Mouse (Mus musculus) adrenal gland, postnatal 14 days (tissue): ENCODE data around the gene Cog7. TPM values are rescaled to one million over a fixed set of nuclear protein-coding genes. Genes with fewer than 3 reads are reported as not detected.
A peak's percentile ranks its signal among the peaks of the same experiment; 100 is the strongest.

ENCODE experiments used
- DNase-seq: peaks from one replicate; pipeline ENCODE4 v3.0.0; 2021; ENCODE audit warnings: mixed read lengths
- total RNA-seq: library from RNA; stranded (reverse); gene quantifications from 2 replicates; pipeline ENCODE4 v1.2.3, GENCODE M21; 2021

The Cog7 gene
- total RNA-seq, 1 experiment from 2014 or later: 24.7 TPM

DNA sequence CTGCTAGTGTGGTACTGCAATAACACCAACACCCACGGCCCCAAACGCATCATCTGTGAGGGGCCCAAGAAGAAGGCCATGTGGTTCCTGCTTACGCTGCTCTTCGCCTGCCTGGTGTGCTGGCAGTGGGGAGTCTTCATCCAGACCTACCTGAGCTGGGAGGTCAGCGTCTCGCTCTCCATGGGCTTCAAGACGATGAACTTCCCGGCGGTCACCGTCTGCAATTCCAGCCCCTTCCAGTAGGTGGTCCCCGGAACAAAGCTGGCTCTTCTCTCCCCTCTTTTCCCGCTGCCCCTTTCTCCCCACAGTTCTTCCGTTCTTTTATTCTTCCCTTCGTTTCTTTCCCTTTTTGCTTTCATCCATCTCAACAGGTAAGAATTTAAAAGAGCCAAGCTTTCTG, 82.2 kb downstream of the Cog7 start:
- peak; percentile 36 for DNase-seq

DNA sequence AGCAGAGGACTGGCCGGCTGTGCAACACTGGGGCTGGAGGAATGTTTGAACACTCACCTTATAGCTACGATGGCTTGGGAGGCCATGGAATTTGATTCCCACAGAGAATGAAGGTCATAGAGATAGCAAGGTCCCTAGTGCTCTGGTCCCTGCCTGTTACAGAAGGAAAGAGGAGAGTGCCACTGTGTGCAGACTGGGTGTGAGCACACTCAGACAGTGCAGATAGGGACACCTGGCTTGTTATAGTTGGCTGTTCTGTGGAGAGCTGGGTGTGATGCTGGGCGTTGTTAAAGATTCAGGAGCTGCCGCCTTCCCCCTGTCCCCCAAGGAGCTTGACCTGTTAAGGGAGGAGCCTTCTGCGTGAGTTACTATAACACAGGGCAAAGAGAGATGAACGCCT, 84.8 kb downstream of the Cog7 start:
- no peak for DNase-seq

DNA sequence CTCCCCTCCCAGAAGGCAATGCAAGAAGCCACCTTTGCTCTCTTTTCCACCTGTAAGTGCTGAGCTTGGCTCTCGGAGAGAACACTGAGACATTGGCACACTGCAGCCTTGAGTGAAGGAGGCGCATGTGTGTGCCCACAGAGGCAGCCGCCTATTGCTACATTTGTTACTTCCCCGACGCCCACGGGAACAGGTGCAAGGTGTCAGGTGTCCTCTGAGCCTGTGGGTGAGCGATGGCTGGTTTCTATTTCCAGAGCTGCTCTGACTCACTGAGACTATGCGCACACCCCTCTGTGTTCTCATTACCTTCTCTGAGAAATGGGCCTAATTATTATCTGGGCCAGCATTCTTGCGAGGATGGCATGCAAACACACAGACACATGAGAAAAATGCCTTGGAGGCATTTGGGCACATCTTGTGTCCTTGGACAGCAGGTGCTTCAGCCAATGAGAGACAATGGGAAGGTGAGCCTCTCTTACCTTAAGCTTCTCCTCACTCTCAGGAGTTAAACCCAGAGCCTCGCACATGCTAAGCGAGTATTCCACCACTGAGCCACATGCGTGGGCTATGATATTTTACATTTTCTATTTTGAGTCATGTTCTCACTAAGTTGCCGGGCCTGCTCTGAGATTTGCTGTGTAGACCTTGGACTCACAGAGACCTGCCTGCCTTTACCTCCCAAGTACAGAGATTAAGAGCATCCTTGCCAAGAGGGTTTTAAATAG, 90.7 kb downstream of the Cog7 start:
- no peak for DNase-seq

- no peak for DNase-seq
Observed at GRCm38 (mm10) chr7:121880246-121880645, 101.3 kb downstream of the Cog7 start.

DNA sequence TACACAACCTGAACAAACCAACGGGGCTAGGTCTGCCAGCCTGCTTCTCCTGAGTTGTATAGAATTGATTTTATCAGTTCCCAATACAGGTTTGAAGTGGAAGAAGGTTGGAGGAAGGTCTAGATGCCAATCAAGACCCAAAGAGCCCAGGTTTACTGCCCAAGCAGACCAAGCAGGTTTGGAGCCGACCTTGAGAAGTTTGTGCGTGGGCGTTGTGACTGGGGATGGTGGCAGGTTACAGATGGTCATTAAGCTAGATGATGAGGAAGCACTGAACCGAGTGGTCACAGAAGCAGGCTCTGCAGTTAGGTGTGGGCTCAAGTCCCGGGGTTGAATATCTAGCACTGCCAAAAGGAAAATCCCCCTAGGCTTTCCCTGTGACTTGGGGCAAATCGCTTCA, 106.7 kb downstream of the Cog7 start:
- DNase-seq: no peak

DNA sequence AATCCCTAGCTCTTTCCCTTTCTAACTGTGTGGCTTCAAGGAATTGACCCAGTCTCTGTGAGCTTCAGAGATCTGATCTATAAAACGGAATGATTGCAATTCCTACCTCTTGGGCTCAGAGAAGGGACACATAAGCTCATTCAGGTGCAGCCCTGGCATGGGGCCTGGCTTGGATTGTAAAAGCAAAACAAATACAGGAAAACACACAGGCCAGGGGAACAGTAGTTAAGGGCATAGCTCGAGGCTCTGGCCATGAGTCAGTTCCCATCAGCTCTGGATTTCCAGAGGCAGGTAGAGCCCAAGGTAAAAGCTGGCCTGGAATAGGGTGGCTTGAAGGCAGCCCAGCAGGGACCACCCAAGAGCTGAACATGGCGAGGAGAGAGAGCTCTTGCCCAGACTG, 107.5 kb downstream of the Cog7 start:
- no peak for DNase-seq

DNA sequence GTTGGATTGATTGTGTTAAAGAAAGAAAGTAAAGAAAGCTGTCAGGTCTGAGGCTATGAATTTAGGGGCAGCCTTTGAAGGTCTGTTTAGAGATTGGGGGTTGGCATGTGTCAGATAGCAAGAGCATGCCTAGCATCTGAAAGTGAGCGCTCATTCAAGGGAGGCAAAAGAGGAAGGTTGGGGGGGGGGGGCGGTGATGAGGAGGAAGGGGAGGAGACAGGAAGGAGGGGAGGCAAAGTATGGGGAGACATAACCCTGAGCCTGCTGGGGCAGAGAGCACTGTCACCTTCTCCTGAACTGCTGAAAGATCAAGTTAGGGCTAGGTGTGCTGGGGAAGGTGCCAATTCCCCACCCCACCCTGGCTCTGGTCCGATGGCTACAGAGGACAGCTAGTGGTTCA, 109.9 kb downstream of the Cog7 start:
- DNase-seq: no peak

- no peak for DNase-seq
Observed at GRCm38 (mm10) chr7:121864858-121865585, 116.5 kb downstream of the Cog7 start, which contains the start of gene Scnn1b. Scnn1b (plus strand) TSS chr7:121865038.

- no peak for DNase-seq
Observed at GRCm38 (mm10) chr7:121858939-121859338, 122.6 kb downstream of the Cog7 start.

DNA sequence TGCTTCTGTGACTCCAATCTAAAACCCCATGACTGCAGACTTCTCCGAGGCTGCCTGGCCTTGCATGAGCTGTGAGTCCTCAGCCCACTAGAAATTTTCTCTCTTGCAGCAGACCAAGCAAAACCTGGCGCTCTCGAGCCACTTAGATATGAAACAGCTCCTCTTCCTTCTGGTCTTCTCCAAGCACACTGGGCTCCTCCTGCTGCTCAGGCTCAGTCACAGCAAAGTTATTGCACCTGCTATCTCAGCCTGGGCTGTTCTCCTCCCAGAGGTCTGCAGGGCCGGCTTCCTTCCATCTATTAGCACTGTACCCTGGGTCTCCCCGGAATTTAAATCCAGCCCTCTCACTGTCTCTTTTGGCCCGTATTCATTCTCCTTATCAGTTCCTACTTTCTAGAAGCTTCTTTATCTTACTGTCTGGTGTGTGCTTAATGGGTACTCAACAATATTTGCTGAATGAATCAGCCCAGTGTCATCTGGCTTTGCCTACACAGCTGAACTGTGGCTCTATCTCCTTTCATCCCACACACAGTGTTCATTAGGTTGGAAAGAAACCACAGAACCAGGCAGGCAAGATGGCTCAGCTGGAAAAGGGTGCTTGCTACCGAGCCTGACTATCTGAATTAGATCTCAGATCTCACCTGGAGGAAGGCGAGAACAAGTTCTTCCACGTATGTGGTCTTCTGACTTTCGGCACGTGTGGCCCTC, 124.2 kb downstream of the Cog7 start:
- DNase-seq: no peak

GRCm38 (mm10) chr7:121848537-121849168, 132.9 kb downstream of the Cog7 start:
- DNase-seq: no peak

DNA sequence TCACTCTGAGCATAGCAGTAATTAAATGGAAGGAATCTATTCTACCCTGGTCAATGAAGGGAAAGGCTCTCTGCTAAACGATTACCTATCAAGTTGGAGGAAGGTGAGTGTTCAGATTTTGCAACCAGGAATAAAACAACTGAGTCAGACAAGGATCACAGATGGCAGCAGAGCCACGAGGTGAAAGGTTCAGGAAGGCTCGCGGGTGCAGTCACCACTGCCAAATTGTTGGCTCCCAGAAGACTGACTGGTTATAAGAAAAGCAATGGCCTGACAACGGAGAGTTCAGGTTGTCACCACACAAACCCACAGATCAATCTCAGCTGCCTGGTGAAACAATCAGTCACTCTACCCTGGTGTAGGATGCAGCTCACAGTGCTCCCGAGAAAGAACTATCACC, 135.5 kb downstream of the Cog7 start:
- no peak for DNase-seq

DNA sequence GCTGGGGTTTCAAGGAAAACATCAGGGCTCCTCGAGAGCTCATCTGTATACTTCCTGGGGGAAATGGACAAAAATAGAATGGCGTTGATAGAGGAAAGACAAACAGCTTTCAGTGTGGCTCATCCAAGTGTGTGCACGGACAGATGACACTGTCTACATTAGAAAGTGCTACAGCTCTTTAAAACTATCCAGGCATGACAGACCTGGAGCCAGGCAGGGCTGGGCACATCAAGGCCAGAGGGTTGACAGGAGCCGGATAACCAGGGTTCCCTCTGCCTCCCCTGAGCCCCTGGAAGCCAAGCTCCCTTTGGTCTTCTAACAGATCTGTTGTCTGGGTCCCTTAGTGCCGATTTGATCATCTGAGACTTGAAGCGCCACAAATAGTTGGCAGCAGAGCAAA, 139.3 kb downstream of the Cog7 start:
- no peak for DNase-seq

GRCm38 (mm10) chr7:121840810-121841209, 140.7 kb downstream of the Cog7 start:
- DNase-seq: no peak

DNA sequence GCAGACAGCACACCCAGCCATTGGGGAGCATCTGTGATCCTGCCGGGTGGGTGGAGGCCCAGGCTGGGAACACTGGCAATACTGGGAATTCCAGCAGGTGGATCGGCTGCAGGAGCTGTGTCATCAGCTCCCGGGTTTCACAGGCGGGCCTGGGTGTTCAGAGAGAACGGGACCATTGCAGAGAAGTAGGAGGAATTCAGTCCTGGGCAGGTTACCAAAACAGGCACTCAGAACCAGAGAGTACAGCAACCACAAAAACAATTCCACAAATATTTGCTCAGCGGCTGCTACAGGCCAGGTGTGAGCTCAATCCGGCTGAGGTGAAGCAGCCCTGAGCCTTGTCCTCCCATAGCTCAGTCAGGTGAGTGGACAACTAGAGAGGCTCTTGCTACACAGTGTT, 144.7 kb downstream of the Cog7 start:
- no peak for DNase-seq

- no peak for DNase-seq
Observed at GRCm38 (mm10) chr7:121835392-121835791, 146.1 kb downstream of the Cog7 start.

Other genes with a start within 250 kb of the Cog7 start
- not detected in 2 replicates for gene Scnn1g, start 247.2 kb downstream of the Cog7 start, total RNA-seq
- 0.53 TPM in 1 of 2 replicates, not detected in the other for gene Scnn1b, start 116.7 kb downstream of the Cog7 start, total RNA-seq
- gene Gga2, start 39.5 kb upstream of the Cog7 start, total RNA-seq: 20.3 and 28.1 TPM in 2 replicates
- gene Ubfd1, start 85.5 kb upstream of the Cog7 start, total RNA-seq: 47.3 and 49.9 TPM in 2 replicates
- gene Ears2, start 85.6 kb upstream of the Cog7 start, total RNA-seq: 17.3 and 20.4 TPM in 2 replicates
- gene Ndufab1, start 120.2 kb upstream of the Cog7 start, total RNA-seq: 908 and 937 TPM in 2 replicates
- 2.7 and 2.9 TPM in 2 replicates for gene Palb2, start 151.3 kb upstream of the Cog7 start, total RNA-seq
- gene Dctn5, start 151.3 kb upstream of the Cog7 start, total RNA-seq: 54.0 and 62.1 TPM in 2 replicates
- gene Plk1, start 177.7 kb upstream of the Cog7 start, total RNA-seq: 13.3 and 15.2 TPM in 2 replicates
- gene Ern2, start 204.5 kb upstream of the Cog7 start, total RNA-seq: not detected in 2 replicates
- gene Chp2, start 237.8 kb upstream of the Cog7 start, total RNA-seq: 2.4 and 5.1 TPM in 2 replicates